Mouse (Mus musculus) retina, postnatal 7 days (tissue): ENCODE measurements around the gene Kirrel3.

Source experiments
- DNase-seq: peaks from one replicate; pipeline ENCODE4 v3.0.0-alpha.2; 2012; ENCODE audit warnings: low read depth, low spot score

Kirrel3 gene

GRCm38 (mm10) chr9:34824358-34825088, 338.8 kb downstream of the Kirrel3 start:
- DNase-seq: no peak

GRCm38 (mm10) chr9:34825089-34825400, 339.4 kb downstream of the Kirrel3 start:
- DNase-seq: no peak

- peak; percentile 58 for DNase-seq
These were observed 339.8 kb downstream of the Kirrel3 start for GRCm38 (mm10) chr9:34825402-34826008.

GRCm38 (mm10) chr9:34830696-34831095, 345.0 kb downstream of the Kirrel3 start:
- no peak for DNase-seq

GRCm38 (mm10) chr9:34836801-34837200, 351.1 kb downstream of the Kirrel3 start:
- DNase-seq: no peak

DNA sequence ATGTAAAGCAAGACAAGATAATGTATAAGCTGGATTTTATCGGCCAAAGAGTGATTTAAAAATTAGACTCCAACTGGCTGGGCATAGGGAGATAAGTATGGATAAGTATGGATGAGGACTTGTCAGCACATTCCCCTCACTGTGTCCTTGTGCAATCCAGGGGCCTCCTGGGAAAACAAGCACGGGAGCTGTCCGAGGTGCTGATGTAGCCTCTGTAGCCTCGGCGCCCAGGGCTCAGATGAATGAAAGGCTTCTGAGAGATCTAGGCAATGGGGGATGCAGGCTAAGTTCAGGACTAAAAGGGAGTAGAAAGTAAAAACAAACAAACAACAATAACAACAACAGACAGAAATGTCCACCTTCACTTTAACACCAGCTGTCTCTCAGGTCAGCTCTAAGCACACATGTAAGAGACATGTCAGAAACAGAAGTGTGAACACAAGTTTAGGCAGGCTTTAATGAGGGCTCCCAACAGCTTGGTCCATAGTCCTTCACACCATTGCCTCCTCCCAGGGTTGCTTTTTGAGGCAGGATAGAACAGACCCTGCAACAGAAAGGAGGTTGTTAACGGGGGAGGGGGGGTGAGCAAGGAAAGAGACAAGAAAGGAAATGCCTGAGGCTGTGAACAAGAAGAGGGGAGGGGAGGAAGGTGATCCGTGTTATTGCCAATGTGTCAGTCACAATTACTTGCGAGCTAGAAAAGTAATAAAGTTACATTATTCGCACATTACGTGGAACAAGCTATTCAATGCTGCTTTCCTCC, 352.2 kb downstream of the Kirrel3 start:
- DNase-seq: no peak

GRCm38 (mm10) chr9:34843275-34843965, 357.7 kb downstream of the Kirrel3 start:
- no peak for DNase-seq

DNA sequence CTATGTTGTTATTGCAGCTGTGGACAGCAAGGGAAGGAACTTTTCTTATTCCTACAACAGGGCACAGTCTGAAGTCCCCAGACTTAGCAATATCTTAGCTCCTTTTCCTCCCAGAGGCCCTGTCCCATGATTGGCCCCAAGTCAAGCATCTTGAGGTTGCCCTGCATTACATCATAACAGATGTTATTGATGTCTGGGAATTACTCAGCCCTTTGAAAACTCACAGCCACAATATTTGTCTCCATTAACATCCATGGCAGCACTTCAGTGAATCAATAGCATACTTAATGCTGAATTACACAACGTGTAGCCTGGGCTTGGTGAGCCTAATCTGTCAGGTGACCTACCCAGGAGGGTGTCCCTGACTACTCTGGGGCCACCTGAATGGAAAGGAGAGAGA, 360.7 kb downstream of the Kirrel3 start:
- DNase-seq: no peak

DNA sequence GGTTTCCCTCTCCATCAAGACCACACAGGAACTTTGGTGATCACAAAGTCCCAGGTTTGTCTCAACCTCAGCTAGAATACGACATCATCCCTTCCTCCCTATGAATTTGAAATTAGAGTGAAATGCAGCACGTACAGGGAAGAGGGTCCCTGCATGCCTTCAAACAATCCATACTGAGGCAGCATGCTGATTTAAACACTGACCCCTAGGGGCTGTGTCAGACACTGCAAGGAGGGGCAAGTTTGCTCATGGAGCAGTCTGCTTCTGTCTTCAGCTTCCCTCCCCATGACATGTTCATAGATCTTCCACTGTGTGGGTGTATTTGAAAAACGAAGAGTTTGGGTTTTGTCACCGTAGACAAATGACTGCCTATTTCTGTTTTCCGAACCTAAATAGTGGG, 362.0 kb downstream of the Kirrel3 start:
- DNase-seq: no peak

DNA sequence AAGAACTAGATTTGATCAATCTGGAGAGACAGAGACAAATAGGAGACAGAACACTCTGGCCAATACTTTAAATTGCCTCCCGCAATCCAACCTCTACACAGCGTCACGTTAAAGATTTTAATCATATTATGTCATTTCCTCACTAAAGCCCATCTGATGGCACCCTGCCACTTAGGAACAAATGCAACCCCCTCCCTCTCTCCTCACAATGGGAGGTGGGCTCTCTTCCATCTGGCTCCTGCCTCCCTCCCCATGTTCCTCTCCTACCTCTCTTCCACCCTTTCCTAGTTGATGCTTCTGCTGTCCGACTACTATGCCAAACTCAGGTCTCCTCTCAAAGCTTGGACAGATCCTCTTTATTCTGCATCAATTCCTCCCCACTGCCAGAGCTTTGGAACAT, 365.4 kb downstream of the Kirrel3 start:
- DNase-seq: no peak

DNA sequence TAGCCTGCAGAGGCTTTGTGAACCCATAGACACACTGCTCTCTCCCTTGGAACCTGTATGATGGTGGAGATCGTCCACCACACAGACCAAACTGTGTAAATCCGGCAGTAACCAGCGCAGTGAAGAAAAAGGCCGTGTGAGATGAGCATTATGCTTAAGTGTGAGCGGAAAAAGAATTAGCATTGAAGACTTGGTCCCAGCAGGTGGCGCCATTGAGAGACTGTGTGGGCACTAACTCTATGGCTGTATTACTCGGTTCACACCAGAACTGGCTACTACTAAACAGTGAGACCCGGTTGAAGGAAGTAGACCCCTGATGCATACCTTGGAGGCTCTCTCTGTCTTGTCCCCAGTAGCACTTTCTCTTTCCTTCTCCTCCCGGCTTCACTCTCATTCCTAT, 371.9 kb downstream of the Kirrel3 start:
- no peak for DNase-seq

GRCm38 (mm10) chr9:34858071-34858470, 372.4 kb downstream of the Kirrel3 start:
- DNase-seq: no peak

DNA sequence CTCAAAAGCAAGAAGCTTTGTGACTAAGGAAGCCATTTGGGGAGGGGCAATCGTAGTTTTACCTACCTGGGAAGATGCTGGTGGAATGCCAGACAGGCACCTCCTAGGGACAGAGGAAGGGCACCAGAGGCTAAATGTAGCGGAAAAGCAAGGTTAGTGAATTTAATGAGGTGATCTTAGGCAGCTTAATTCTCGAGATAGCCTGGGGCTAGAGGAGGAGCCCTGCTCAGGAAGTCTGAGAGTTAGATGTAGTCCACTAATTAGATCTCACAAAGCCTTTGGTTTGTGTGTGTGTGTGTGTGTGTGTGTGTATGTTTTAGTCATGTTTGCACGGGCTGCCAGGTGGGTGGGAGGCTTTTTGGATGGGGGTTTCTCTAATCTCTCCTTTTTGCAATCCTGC, 375.2 kb downstream of the Kirrel3 start:
- DNase-seq: no peak

DNA sequence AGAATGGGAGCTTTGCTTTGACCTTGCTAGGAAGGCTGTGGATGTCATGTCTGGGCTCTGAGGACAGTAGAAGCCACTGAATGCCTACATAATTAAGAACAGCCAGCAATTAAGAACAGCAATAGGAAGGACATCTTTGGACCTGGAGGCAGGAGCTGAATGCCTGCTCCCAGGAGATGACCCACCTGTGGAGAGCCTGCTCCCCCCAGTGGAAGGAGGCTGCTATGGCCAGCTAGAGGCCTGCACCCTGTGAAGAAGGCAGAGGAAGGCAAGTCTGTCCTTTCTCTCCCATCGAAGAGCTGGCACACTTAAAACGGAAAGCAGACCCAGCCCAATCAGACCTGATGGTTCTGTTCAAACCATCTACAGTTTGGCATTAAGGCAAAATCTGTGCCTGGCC, 376.1 kb downstream of the Kirrel3 start:
- DNase-seq: no peak

- DNase-seq: no peak
These were observed 379.9 kb downstream of the Kirrel3 start for GRCm38 (mm10) chr9:34865606-34866005.

GRCm38 (mm10) chr9:34871316-34871966, 385.7 kb downstream of the Kirrel3 start:
- no peak for DNase-seq

DNA sequence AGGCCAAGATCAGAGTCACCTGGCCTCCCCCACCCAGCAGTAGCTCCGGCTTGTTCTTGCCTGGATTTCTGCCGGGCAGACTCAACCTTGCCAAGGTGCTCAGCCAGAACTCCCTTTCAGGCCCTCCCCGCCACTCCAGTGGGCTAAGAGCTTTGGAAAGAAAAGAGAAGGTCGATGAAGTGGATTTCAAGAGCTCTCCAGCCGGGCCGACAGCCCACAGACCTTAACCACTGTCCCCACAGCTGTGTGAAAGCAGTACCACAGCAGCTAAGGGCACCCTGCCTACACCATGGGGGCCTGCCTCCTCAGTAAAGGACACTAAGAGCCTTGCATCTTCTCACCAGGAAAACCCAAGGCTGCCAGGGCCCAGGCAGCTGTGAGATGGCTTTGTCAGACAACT, 389.5 kb downstream of the Kirrel3 start:
- DNase-seq: no peak

DNA sequence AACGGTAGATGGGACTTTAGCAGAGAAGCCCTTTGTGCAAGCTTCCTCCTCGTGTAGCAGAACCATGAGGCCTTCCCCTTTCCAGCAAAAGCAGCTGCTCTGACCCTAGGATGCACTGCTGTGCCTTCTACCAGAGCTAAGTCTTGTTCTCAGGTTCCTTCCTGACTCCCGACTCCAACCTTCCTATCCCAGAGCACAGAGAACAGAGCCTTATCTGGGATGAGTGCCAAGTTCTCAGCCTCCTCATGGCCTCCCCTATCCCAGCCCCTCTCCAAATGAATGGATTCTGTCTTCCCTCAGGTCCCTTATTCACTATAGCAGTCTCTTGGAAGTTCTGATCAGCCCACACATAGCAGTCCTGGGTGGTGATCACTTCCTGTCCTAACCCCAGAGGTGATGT, 391.5 kb downstream of the Kirrel3 start:
- no peak for DNase-seq

GRCm38 (mm10) chr9:34877799-34878198, 392.1 kb downstream of the Kirrel3 start:
- DNase-seq: no peak

DNA sequence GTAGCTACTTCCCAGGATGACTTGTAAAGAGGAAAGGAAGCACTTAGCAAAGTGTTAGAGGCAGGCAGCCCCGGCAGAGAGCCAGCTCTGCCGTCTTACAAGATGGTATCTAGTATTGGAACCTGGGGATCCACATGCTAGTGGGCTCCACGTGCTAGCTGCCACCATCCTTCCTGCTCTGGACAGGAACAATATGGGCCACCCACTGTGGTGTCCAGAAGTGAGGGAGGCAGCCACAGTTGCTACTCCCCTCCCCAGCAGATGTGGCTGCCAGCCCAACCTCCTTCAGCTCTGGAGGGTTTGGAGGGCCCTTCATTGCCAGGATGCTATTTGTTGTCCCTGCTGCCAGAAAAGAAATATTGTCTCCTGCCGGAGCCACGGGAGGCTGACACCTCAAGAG, 396.1 kb downstream of the Kirrel3 start:
- DNase-seq: no peak

GRCm38 (mm10) chr9:34882211-34882610, 396.5 kb downstream of the Kirrel3 start:
- DNase-seq: no peak

GRCm38 (mm10) chr9:34883122-34883521, 397.4 kb downstream of the Kirrel3 start:
- DNase-seq: no peak
